Mouse (Mus musculus): ENCODE measurements around the gene Fgd6. TPM values are rescaled to one million over a fixed set of nuclear protein-coding genes. Genes with fewer than 3 reads are reported as not detected.

The Fgd6 gene
- polyA plus RNA-seq, 1 experiment from 2014 or later: 5.2 TPM

- Histone ChIP-seq H3K36me3 (0 out of 2 replicates have a peak, but pooled peaks cover 6% of the 10 kb centered on the region), H3K4me3 (no peak overlapping the region), H3K9me3 (replicated peaks) (no peaks in the 10 kb centered on the region), H3K4me1 (peaks cover 14% of the 10 kb centered on the region), H3K27ac (no peak overlapping the region), H3K4me2 (replicated peaks) (no peak overlapping the region), H3K9ac (no peak overlapping the region), H3K27me3 (no peaks in the 10 kb centered on the region)
- no peak for ATAC-seq (ENCODE audit: low FRiP score)
- WGBS: 60% methylated on average over 14 of the region's 14 CpGs
Observed at GRCm38 (mm10) chr10:94076966-94077825, 41.4 kb downstream of the Fgd6 start.

GRCm38 (mm10) chr10:94080740-94081139 is 44.9 kb downstream of the Fgd6 start:
- no peaks in the 10 kb centered on the region for H3K27me3 ChIP-seq
- no peaks in the 10 kb centered on the region for H3K9me3 ChIP-seq (replicated peaks)
- 72% methylated on average over 3 of the region's 3 CpGs for WGBS
- no peak for ATAC-seq (ENCODE audit: low FRiP score)
- H3K36me3 ChIP-seq: no peaks in the 10 kb centered on the region
- H3K4me3 ChIP-seq: no peak overlapping the region
- no peak overlapping the region for H3K27ac ChIP-seq
- H3K4me1 ChIP-seq: peaks cover 7% of the 10 kb centered on the region
- no peak overlapping the region for H3K4me2 ChIP-seq (replicated peaks)
- H3K9ac ChIP-seq: no peak overlapping the region

- Histone ChIP-seq H3K4me2 (replicated peaks) (no peak overlapping the region), H3K27me3 (no peaks in the 10 kb centered on the region), H3K27ac (no peak overlapping the region), H3K4me1 (peaks cover 4% of the 10 kb centered on the region), H3K9me3 (replicated peaks) (no peaks in the 10 kb centered on the region), H3K4me3 (no peak overlapping the region), H3K9ac (no peak overlapping the region), H3K36me3 (no peaks in the 10 kb centered on the region)
- no peak for ATAC-seq (ENCODE audit: low FRiP score)
- WGBS: 34% methylated on average over 7 of the region's 7 CpGs
Observed at GRCm38 (mm10) chr10:94082040-94082734, 46.4 kb downstream of the Fgd6 start.

- Histone ChIP-seq H3K4me1 (peaks cover 2% of the 10 kb centered on the region; the same call in 1 of the 2 replicates), H3K4me2 (replicated peaks) (no peak overlapping the region), H3K4me3 (no peak overlapping the region), H3K36me3 (peaks cover 9% of the 10 kb centered on the region), H3K27ac (no peak overlapping the region), H3K9ac (no peak overlapping the region), H3K27me3 (no peaks in the 10 kb centered on the region), H3K9me3 (replicated peaks) (0 out of 2 replicates have a peak, but pooled peaks cover 5% of the 10 kb centered on the region)
- no peak for ATAC-seq (ENCODE audit: low FRiP score)
- 85% methylated on average over 8 of the region's 8 CpGs for WGBS
Observed at GRCm38 (mm10) chr10:94086315-94086714, 50.5 kb downstream of the Fgd6 start.

GRCm38 (mm10) chr10:94087367-94088077 is 51.7 kb downstream of the Fgd6 start:
- Histone ChIP-seq H3K27ac (peak overlapping the region; percentile 35; the same call in 1 of the 2 replicates), H3K36me3 (peaks cover 16% of the 10 kb centered on the region), H3K4me3 (no peak overlapping the region), H3K9me3 (replicated peaks) (peaks cover 6% of the 10 kb centered on the region; the same call in 1 of the 2 replicates), H3K27me3 (no peaks in the 10 kb centered on the region), H3K4me1 (no peaks in the 10 kb centered on the region), H3K4me2 (replicated peaks) (0 out of 2 replicates have a peak overlapping the region, but pooled peaks have one; percentile 22), H3K9ac (no peak overlapping the region)
- peak; percentile 66; the same call in 1 of the 2 replicates for ATAC-seq (ENCODE audit: low FRiP score)
- WGBS: 32% methylated on average over 10 of the region's 11 CpGs

GRCm38 (mm10) chr10:94090032-94090431 is 54.2 kb downstream of the Fgd6 start:
- H3K4me2 ChIP-seq (replicated peaks): no peak overlapping the region
- H3K4me3 ChIP-seq: no peak overlapping the region
- H3K9me3 ChIP-seq (replicated peaks): peaks cover 6% of the 10 kb centered on the region; the same call in 1 of the 2 replicates
- H3K36me3 ChIP-seq: peaks cover 16% of the 10 kb centered on the region
- no peak overlapping the region for H3K9ac ChIP-seq
- H3K27ac ChIP-seq: no peak overlapping the region
- ATAC-seq (ENCODE audit: low FRiP score): no peak
- H3K4me1 ChIP-seq: peaks cover 3% of the 10 kb centered on the region; the same call in 1 of the 2 replicates
- 93% methylated on average over 3 of the region's 3 CpGs for WGBS
- no peaks in the 10 kb centered on the region for H3K27me3 ChIP-seq

GRCm38 (mm10) chr10:94093534-94093933 is 57.7 kb downstream of the Fgd6 start:
- H3K27me3 ChIP-seq: no peaks in the 10 kb centered on the region
- H3K9ac ChIP-seq: no peak overlapping the region
- 21% methylated on average over 5 of the region's 5 CpGs for WGBS
- H3K27ac ChIP-seq: no peak overlapping the region
- peaks cover 3% of the 10 kb centered on the region; the same call in 1 of the 2 replicates for H3K4me1 ChIP-seq
- H3K4me2 ChIP-seq (replicated peaks): no peak overlapping the region
- peaks cover 6% of the 10 kb centered on the region; the same call in 1 of the 2 replicates for H3K9me3 ChIP-seq (replicated peaks)
- ATAC-seq (ENCODE audit: low FRiP score): peak; percentile 35; the same call in 1 of the 2 replicates
- no peak overlapping the region for H3K4me3 ChIP-seq
- H3K36me3 ChIP-seq: peaks cover 16% of the 10 kb centered on the region

- Histone ChIP-seq H3K4me2 (replicated peaks) (no peak overlapping the region), H3K4me1 (peaks cover 3% of the 10 kb centered on the region; the same call in 1 of the 2 replicates), H3K27me3 (no peaks in the 10 kb centered on the region), H3K27ac (no peak overlapping the region), H3K9ac (no peak overlapping the region), H3K36me3 (peaks cover 11% of the 10 kb centered on the region), H3K9me3 (replicated peaks) (peaks cover 4% of the 10 kb centered on the region; the same call in 1 of the 2 replicates), H3K4me3 (no peak overlapping the region)
- WGBS: 92% methylated on average over 17 of the region's 17 CpGs
- ATAC-seq (ENCODE audit: low FRiP score): no peak
Observed at GRCm38 (mm10) chr10:94095743-94096465, 60.1 kb downstream of the Fgd6 start.

- no peak for ATAC-seq (ENCODE audit: low FRiP score)
- 62% methylated on average over 3 of the region's 3 CpGs for WGBS
- no peak overlapping the region for H3K27ac ChIP-seq
Observed at GRCm38 (mm10) chr10:94097081-94097845, 61.5 kb downstream of the Fgd6 start.

GRCm38 (mm10) chr10:94098100-94098499 is 62.3 kb downstream of the Fgd6 start:
- Histone ChIP-seq H3K4me2 (replicated peaks) (no peak overlapping the region), H3K27ac (no peak overlapping the region), H3K27me3 (no peaks in the 10 kb centered on the region), H3K36me3 (no peaks in the 10 kb centered on the region), H3K4me3 (no peak overlapping the region), H3K9ac (no peak overlapping the region), H3K9me3 (replicated peaks) (no peaks in the 10 kb centered on the region), H3K4me1 (peaks cover 3% of the 10 kb centered on the region; the same call in 1 of the 2 replicates)
- WGBS: 91% methylated on average over 3 of the region's 3 CpGs
- ATAC-seq (ENCODE audit: low FRiP score): no peak

More at GRCm38 (mm10) chr10:94097081-94097845, 61.5 kb downstream of the Fgd6 start:
- Histone ChIP-seq H3K4me1 (peaks cover 3% of the 10 kb centered on the region; the same call in 1 of the 2 replicates), H3K36me3 (0 out of 2 replicates have a peak, but pooled peaks cover under 1% of the 10 kb centered on the region), H3K9ac (no peak overlapping the region), H3K4me3 (no peak overlapping the region), H3K9me3 (replicated peaks) (no peaks in the 10 kb centered on the region), H3K4me2 (replicated peaks) (no peak overlapping the region), H3K27me3 (no peaks in the 10 kb centered on the region)

- 93% methylated on average over 10 of the region's 10 CpGs for WGBS
Observed at GRCm38 (mm10) chr10:94105498-94105897, 69.7 kb downstream of the Fgd6 start.

More at GRCm38 (mm10) chr10:94105498-94105897, 69.7 kb downstream of the Fgd6 start:
- H3K4me1 ChIP-seq: no peaks in the 10 kb centered on the region
- H3K36me3 ChIP-seq: 0 out of 2 replicates have a peak, but pooled peaks cover 4% of the 10 kb centered on the region
- no peaks in the 10 kb centered on the region for H3K9me3 ChIP-seq (replicated peaks)
- no peaks in the 10 kb centered on the region for H3K27me3 ChIP-seq
- ATAC-seq (ENCODE audit: low FRiP score): no peak
- H3K4me3 ChIP-seq: no peak overlapping the region
- no peak overlapping the region for H3K27ac ChIP-seq
- H3K9ac ChIP-seq: no peak overlapping the region
- no peak overlapping the region for H3K4me2 ChIP-seq (replicated peaks)

All from hindbrain, embryonic 12.5 days (tissue).